Comparison of ENCODE assay signal across 8 mouse cellular contexts in the genomic region with DNA sequence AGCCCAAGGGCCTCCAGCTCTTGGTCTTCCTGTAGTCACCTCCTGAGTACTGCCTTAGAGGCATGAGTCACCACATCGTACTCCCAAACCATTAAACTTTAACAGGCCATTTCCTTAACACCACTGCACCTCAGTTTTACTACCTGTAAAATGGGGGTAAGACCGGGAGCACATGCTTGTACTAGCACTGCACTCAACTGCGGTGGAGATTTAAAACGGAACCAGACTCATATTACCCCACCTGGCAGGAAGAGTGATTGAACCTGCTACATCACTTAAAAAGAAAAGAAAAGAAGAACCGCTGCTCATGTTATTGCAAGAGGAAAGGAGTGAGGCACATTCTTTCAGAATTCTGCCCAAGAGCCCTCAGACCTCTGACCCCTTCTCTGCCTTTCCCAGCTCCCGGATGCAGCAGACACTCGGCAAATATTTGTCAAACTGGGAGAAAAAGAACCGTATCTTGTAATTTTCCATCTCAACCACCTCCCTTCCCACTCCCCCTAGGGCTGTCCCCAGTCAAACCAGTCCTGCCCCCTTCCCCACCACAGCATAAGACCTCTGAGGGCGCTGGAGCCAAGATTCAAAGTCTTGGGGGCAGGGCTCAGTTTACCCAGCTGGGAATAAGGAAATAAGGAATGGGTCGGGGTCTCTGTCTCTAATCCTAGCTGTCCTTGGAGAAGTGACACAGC. TPM values are rescaled to one million over a fixed set of nuclear protein-coding genes. Genes with fewer than 3 reads are reported as not detected.
DNase-seq lines count a peak whose midpoint lies in the region; ATAC-seq and TF ChIP-seq lines count a peak whose summit lies in the region.

No protein-coding gene starts in this region.

- peaks cover 8% of the 10 kb centered on the region for H3K36me3 ChIP-seq in embryonic facial prominence, embryonic 15.5 days
- peaks cover 16% of the 10 kb centered on the region for H3K36me3 ChIP-seq in kidney, embryonic 14.5 days (ENCODE audit: control insufficient read depth, insufficient read depth, low read length)

- no peak for DNase-seq in layer of hippocampus, adult 2 months (ENCODE audit: low spot score in 2 of 2)
- no peak for DNase-seq in layer of hippocampus, adult 9-10 months (ENCODE audit: low spot score)
- DNase-seq in lung, postnatal 25 days (ENCODE audit: low spot score): peak; percentile 73
- no peak for DNase-seq in right cerebral cortex, postnatal 25 days
- no peak for DNase-seq in right cerebral cortex, postnatal 14 days
- no peak for DNase-seq in right cerebral cortex, adult 2 months (ENCODE audit: low spot score in 2 of 2)

- H3K27me3 ChIP-seq in embryonic facial prominence, embryonic 15.5 days: no peaks in the 10 kb centered on the region
- no peaks in the 10 kb centered on the region for H3K27me3 ChIP-seq in kidney, embryonic 14.5 days (ENCODE audit: control insufficient read depth, insufficient read depth, low read length)

- no peak for ATAC-seq in embryonic facial prominence, embryonic 15.5 days (ENCODE audit: insufficient number of reproducible peaks, low FRiP score, low TSS enrichment, low read depth)
- peak; percentile 1; the same call in 1 of the 2 replicates for ATAC-seq in kidney, embryonic 14.5 days (ENCODE audit: low FRiP score, low TSS enrichment)

- TF ChIP-seq CTCF in layer of hippocampus, adult 2 months (conservative IDR thresholded peaks at IDR 0.05): no peak

- H3K9ac ChIP-seq in embryonic facial prominence, embryonic 15.5 days: peak overlapping the region; percentile 79
- H3K9ac ChIP-seq in kidney, embryonic 14.5 days (ENCODE audit: low read depth, low read length): peak overlapping the region; percentile 94

- peak overlapping the region; percentile 96 for H3K4me2 ChIP-seq in embryonic facial prominence, embryonic 15.5 days (replicated peaks)
- H3K4me2 ChIP-seq in kidney, embryonic 14.5 days (replicated peaks; ENCODE audit: low read depth, low read length): peak overlapping the region; percentile 96

- peak overlapping the region; percentile 89 for H3K27ac ChIP-seq in layer of hippocampus, adult 2 months
- peak overlapping the region; percentile 96 for H3K27ac ChIP-seq in embryonic facial prominence, embryonic 15.5 days (replicated peaks)
- peak overlapping the region; percentile 96 for H3K27ac ChIP-seq in kidney, embryonic 14.5 days (ENCODE audit: low read depth, low read length)

- no peaks in the 10 kb centered on the region for H3K9me3 ChIP-seq in embryonic facial prominence, embryonic 15.5 days (replicated peaks)
- no peaks in the 10 kb centered on the region for H3K9me3 ChIP-seq in kidney, embryonic 14.5 days (ENCODE audit: control insufficient read depth, low read length)

- H3K4me3 ChIP-seq in layer of hippocampus, adult 2 months: peak overlapping the region; percentile 78
- peak overlapping the region; percentile 94 for H3K4me3 ChIP-seq in embryonic facial prominence, embryonic 15.5 days (replicated peaks)
- peak overlapping the region; percentile 97 for H3K4me3 ChIP-seq in kidney, embryonic 14.5 days (ENCODE audit: low read length)

- peaks cover 42% of the 10 kb centered on the region for H3K4me1 ChIP-seq in embryonic facial prominence, embryonic 15.5 days
- peaks cover 20% of the 10 kb centered on the region for H3K4me1 ChIP-seq in kidney, embryonic 14.5 days (ENCODE audit: control insufficient read depth, insufficient read depth, low read length)

- 29% methylated on average over 10 of the region's 10 CpGs for WGBS in embryonic facial prominence, embryonic 15.5 days
- 15% methylated on average over 10 of the region's 10 CpGs for WGBS in kidney, embryonic 14.5 days

RNA-seq across cellular contexts. Expression of gene Vasp, which starts 2.5 kb away (rescaled TPM):
- total RNA-seq in layer of hippocampus, adult 2 months (2021): 10 to 100 TPM; 15.7 to 17.1 TPM
- polyA plus RNA-seq in embryonic facial prominence, embryonic 15.5 days (2015; fragmentation: Nextera tagmentation; extraction: Ambion mirVana): 85.2 TPM in 2 replicates
- 54.2 and 56.5 TPM in 2 replicates for polyA plus RNA-seq in kidney, embryonic 14.5 days (2014; fragmentation: Nextera tagmentation; extraction: Ambion mirVana)

RNA-seq across cellular contexts. Expression of gene Ppm1n, which starts 10.7 kb away (rescaled TPM):
- not detected for total RNA-seq in layer of hippocampus, adult 2 months (2021)
- 0.14 and 0.41 TPM in 2 replicates for polyA plus RNA-seq in embryonic facial prominence, embryonic 15.5 days (2015; fragmentation: Nextera tagmentation; extraction: Ambion mirVana)
- polyA plus RNA-seq in kidney, embryonic 14.5 days (2014; fragmentation: Nextera tagmentation; extraction: Ambion mirVana): not detected in 2 replicates

RNA-seq across cellular contexts. Expression of gene Rtn2, which starts 13.3 kb away (rescaled TPM):
- total RNA-seq in layer of hippocampus, adult 2 months (2021): 10 to 100 TPM; 90.3 to 92.7 TPM
- 39.2 and 41.9 TPM in 2 replicates for polyA plus RNA-seq in embryonic facial prominence, embryonic 15.5 days (2015; fragmentation: Nextera tagmentation; extraction: Ambion mirVana)
- polyA plus RNA-seq in kidney, embryonic 14.5 days (2014; fragmentation: Nextera tagmentation; extraction: Ambion mirVana): 5.4 and 5.7 TPM in 2 replicates

RNA-seq across cellular contexts. Expression of gene Fosb, which starts 40.7 kb away (rescaled TPM):
- 10 to 100 TPM; 12.8 to 14.1 TPM for total RNA-seq in layer of hippocampus, adult 2 months (2021)
- polyA plus RNA-seq in embryonic facial prominence, embryonic 15.5 days (2015; fragmentation: Nextera tagmentation; extraction: Ambion mirVana): 0.21 and 0.69 TPM in 2 replicates
- 0.14 and 0.20 TPM in 2 replicates for polyA plus RNA-seq in kidney, embryonic 14.5 days (2014; fragmentation: Nextera tagmentation; extraction: Ambion mirVana)

RNA-seq across cellular contexts. Expression of gene Opa3, which starts 41.0 kb away (rescaled TPM):
- total RNA-seq in layer of hippocampus, adult 2 months (2021): 10 to 100 TPM; 37.4 to 38.7 TPM
- 30.8 and 32.5 TPM in 2 replicates for polyA plus RNA-seq in embryonic facial prominence, embryonic 15.5 days (2015; fragmentation: Nextera tagmentation; extraction: Ambion mirVana)
- polyA plus RNA-seq in kidney, embryonic 14.5 days (2014; fragmentation: Nextera tagmentation; extraction: Ambion mirVana): 33.3 and 44.6 TPM in 2 replicates
